Mouse (Mus musculus) heart, adult 2 months (tissue): ENCODE data around the gene Arhgap23.

Experiments used
- CTCF ChIP-seq: fragments of 200-600 bp; IDR thresholded peaks from 2 replicates; pipeline ENCODE4 v1.8.1; 2022; ENCODE audit warnings: antibody characterized with exemption, mild to moderate bottlenecking, moderate library complexity
- EP300 ChIP-seq: fragments of 200-500 bp; IDR thresholded peaks from 2 replicates; pipeline ENCODE4 v1.6.1; 2011; ENCODE audit warnings: low read depth, low read length, control low read depth; ENCODE audit not compliant: insufficient read depth
- POLR2A ChIP-seq: fragments of 200-500 bp; IDR thresholded peaks from 2 replicates; pipeline ENCODE4 v1.6.1; 2011; ENCODE audit warnings: mild to moderate bottlenecking, low read depth, low read length, control low read depth; ENCODE audit not compliant: insufficient read depth

GRCm38 (mm10) chr11:97402746-97403145 lies 12.6 kb upstream of the Arhgap23 start:
- no peak for TF ChIP-seq CTCF
- no peak for TF ChIP-seq EP300
- no peak for TF ChIP-seq POLR2A
